Mouse (Mus musculus) heart, adult 2 months (tissue): ENCODE measurements at regions not wholly inside any gene's neighbourhood (a gene's known extent, or its start where the extent isn't known, plus 50 kb on each side); places are given as distances from the start of the nearest gene placed in this dataset.

ENCODE experiments used
- CTCF ChIP-seq: fragments of 200-600 bp; IDR thresholded peaks from 2 replicates; pipeline ENCODE4 v1.8.1; 2022; ENCODE audit warnings: antibody characterized with exemption, mild to moderate bottlenecking, moderate library complexity
- EP300 ChIP-seq: fragments of 200-500 bp; IDR thresholded peaks from 2 replicates; pipeline ENCODE4 v1.6.1; 2011; ENCODE audit warnings: low read depth, low read length, control low read depth; ENCODE audit not compliant: insufficient read depth
- POLR2A ChIP-seq: fragments of 200-500 bp; IDR thresholded peaks from 2 replicates; pipeline ENCODE4 v1.6.1; 2011; ENCODE audit warnings: mild to moderate bottlenecking, low read depth, low read length, control low read depth; ENCODE audit not compliant: insufficient read depth

DNA sequence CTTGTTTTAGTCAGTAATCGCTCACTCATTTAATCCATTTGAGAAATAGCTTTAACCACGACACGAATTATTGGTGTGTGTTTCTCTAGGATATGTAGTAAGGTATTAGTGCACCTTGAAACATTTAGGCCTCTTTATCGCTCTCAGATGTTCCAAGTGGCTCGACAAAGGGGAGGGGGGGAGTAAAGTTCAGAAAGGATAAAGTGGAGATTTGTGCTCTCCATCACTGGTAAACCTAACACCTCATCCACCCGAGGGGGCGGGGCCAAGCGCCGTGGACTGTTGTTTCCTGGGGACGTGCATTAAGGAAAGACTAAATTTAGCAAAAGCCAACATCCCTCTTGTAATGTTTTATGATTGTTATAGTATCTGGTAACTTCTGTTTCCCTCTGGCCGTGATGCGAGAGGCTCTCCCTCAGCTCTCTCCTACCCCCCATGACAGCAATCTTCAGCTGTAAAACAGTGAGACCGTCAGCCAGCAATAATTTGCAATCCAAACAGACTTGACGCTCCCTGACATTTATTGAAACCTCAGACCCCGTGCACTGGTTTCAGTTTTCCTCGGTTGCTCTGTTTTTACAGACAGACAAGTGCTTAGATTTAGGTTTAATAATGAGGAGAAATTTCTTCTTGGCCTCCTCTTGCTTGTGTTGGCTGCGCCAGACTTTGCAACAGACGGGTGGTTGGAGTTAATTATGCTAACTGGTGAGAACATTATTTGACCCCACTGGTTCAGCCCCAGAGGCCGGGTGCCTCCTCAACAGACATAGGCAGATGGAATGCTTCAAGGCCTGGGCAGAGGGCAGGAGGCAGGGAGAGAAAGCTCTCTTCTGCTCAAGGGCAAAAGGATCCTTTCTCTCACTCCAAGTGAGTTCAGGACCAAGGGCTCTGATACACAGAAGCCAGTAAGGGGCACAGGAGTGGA lies 542.8 kb upstream of the Sox9 start:
- TF ChIP-seq EP300: no peak
- TF ChIP-seq CTCF: no peak
- TF ChIP-seq POLR2A: no peak
